Mouse (Mus musculus): ENCODE measurements around the gene Olfr782.
"Not testable (repeated sequence)": the region's sequence is repeated elsewhere in the genome, so short reads cannot be mapped to it uniquely, and the experiment has no call there.

The Olfr782 gene

GRCm38 (mm10) chr10:129348550-129348949 lies at the start of gene Olfr782:
TSS of gene Olfr782 (plus strand) at chr10:129348850.
- no peak for DNase-seq (ENCODE audit: low spot score)

DNA sequence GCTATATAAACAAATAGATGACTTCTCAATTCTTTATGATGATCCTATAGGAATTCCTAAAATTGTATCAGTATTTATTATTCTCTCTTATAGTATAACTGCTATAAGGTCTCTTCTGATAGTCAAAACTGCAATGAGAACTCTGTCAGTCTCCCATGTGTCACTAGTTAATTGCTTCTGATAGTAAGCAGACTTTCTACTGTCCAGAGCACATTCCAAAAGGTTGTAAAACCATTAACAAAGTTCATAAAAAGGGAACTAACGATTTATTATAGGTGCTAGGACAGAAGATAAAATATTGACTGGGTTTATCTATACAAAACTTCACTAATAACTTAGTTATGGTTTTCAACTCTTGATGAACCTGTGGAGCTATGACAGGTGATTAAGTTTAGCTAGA lies 35.7 kb upstream of the Olfr782 start:
- DNase-seq (ENCODE audit: low spot score) = not testable (repeated sequence)

GRCm38 (mm10) chr10:129313521-129313920 lies 35.1 kb upstream of the Olfr782 start:
- DNase-seq (ENCODE audit: low spot score) = not testable (repeated sequence)

DNA sequence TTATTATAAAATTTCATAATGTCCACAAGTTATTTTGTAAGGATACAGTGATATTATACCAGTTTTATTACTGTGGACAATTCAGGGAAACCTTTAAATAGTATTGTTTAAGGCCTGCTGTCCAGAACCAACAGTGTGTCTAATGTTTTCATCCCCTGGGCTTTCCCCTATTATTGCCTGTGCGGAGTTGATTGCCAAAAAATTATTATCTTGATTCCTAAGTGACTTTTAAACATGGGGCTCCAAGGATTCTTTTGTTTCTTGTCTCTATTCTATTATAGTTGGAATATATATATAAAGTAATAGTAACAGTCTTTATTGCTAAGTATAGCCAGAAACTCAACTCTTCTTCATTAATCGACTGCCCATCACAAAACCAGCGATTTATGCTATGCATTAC lies 30.8 kb upstream of the Olfr782 start, which contains the start of gene Olfr780:
Olfr780 (plus strand) TSS at position 301 of the 400 bp plus-strand sequence.
- DNase-seq (ENCODE audit: low spot score) = no peak

DNA sequence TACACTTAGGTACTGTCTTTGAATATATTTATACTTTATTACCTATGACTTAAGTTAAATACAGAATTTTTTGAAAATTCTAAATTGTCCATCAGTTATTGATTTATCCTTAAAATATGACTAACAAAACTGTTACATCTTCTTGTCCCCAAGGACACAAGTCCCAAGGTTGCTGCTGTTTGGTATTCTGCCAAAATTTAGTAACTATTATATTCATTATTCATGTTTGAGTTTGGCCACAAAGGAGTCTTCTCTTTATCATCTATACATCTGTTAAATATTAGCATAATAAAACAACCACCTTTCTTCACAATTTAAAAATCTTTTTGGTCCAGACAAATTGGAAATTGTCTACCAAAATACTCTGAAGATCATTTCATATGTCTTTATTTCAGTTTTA lies 20.1 kb upstream of the Olfr782 start, which contains the start of gene Olfr781:
Olfr781 (plus strand) TSS at position 301 of the 400 bp plus-strand sequence.
- no peak for DNase-seq (ENCODE audit: low spot score)

GRCm38 (mm10) chr10:129352475-129352874 lies 3.8 kb downstream of the Olfr782 start:
- not testable (repeated sequence) for DNase-seq (ENCODE audit: low spot score)

DNA sequence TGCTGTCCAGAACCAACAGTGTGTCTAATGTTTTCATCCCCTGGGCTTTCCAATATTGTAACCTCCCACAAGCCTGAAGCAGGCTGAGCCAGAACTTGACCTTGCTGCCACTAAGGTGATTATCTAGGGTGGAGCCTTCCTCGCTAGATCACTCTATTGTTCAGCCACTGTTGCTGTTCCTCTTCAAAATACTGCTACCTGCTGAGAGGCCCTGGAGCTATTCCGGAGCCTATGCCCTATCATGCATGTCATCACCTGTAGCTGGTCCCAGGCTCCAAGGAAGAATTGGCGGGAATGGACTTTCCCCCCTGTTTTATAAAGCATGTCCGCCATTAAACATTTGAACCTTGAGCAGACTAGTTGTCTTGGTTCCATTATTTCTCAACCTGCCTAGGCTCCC lies 7.8 kb downstream of the Olfr782 start:
- not testable (repeated sequence) for DNase-seq (ENCODE audit: low spot score)

- no peak for DNase-seq (ENCODE audit: low spot score)
These were observed 8.7 kb downstream of the Olfr782 start for GRCm38 (mm10) chr10:129357307-129357706.

GRCm38 (mm10) chr10:129374051-129374450 lies 25.4 kb downstream of the Olfr782 start:
- not testable (repeated sequence) for DNase-seq (ENCODE audit: low spot score)

DNA sequence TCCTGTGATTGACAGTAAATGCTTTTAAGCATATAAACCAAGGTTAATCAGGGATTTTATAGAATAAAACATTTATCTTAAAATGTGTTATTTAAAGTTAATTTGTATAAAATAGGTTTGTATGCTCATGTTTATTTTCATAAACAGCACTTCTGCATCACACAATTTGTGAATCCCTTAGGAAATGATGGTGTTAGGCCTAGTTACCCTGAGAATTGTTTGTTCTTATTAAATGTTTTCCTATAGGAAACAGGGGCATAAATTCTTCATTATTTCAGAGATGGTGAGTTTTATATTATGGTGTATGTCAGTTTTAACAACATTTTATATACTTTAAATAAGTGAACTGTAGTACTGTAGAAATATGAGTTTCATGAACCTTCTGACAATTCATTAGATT lies 35.1 kb downstream of the Olfr782 start, which contains the start of gene Olfr784:
Olfr784 (plus strand) TSS at position 301 of the 400 bp plus-strand sequence.
- DNase-seq (ENCODE audit: low spot score) = no peak

DNA sequence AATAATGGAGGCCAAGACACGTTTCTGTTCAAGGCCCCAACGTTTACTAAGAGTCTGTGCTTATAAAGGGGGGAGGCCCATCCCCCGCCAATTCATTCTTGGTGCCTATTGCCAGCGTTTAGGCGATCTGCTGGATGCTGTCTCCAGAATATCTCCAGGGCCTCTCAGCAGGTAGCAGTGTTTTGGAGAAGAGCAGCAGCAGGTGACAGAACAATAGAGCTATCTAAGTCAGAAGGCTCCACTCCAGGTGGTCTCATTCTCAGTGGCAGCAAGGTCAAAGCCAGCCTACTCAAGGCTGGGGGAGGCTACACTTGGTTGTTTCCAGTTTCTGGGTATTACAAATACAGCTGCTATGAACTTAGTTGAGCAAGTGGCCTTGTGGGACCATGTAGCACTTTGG lies 52.2 kb downstream of the Olfr782 start:
- DNase-seq (ENCODE audit: low spot score) = no peak
